8 mouse cellular contexts compared by ENCODE assay signal in the genomic region with DNA sequence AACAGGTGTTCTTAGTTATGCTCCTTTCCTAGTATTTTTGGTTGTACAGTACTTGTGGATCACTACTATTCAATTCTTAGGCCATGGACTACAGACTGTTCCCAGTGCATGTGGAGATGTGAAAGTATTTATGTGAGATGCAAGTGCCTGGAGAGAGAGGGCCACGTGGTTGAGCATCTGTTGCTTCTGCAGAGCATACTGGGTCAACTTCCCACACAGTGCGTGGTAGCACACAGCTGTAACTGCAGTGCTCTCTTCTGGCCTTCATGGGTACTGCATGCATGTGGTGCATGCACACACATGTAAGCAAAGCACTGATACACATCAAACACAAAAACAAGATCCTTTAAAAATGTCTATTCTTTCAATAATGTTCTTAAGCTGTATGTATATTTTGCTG. TPM values are rescaled to one million over a fixed set of nuclear protein-coding genes. Genes with fewer than 3 reads are reported as not detected.
DNase-seq lines count a peak whose midpoint lies in the region; ATAC-seq and TF ChIP-seq lines count a peak whose summit lies in the region.
"Had no signal": no experiment of that assay in that cellular context is flagged by ENCODE, and none has a peak within 500 bp of the region (broad histone marks: within the 10 kb centered on the region; RNA-seq: fewer than 3 reads in every experiment).

No protein-coding gene starts in this region.

- peak; percentile 89 for TF ChIP-seq CTCF in E14TG2a.4 (conservative IDR thresholded peaks at IDR 0.05; ENCODE audit: low read length)
- TF ChIP-seq CTCF in bone marrow, adult 2 months (IDR thresholded peaks at IDR 0.05; ENCODE audit: control insufficient read depth, insufficient read depth, low read length): peak; percentile 82

- WGBS in hindbrain, embryonic 11.5 days: 87% methylated on average over 2 of the region's 2 CpGs
- 81% methylated on average over 2 of the region's 2 CpGs for WGBS in hindbrain, embryonic 14.5 days
- WGBS in bone marrow, adult 2 months: 81% methylated on average over 2 of the region's 2 CpGs

- TF ChIP-seq POLR2A in bone marrow, adult 2 months (IDR thresholded peaks at IDR 0.05; ENCODE audit: borderline replicate concordance, control insufficient read depth, low read depth, low read length): no peak

- H3K9me3 ChIP-seq in hindbrain, embryonic 11.5 days (ENCODE audit: control insufficient read depth, low read length): no peaks in the 10 kb centered on the region
- no peaks in the 10 kb centered on the region for H3K9me3 ChIP-seq in hindbrain, embryonic 14.5 days (ENCODE audit: control insufficient read depth, low read length)
- H3K9me3 ChIP-seq in E14TG2a.4 (ENCODE audit: low read length): no peaks in the 10 kb centered on the region
- H3K9me3 ChIP-seq: heart, embryonic 15.5 days had no signal

- H3K27ac ChIP-seq in hindbrain, embryonic 11.5 days (ENCODE audit: low read depth, low read length): no peak overlapping the region
- H3K27ac ChIP-seq in hindbrain, embryonic 14.5 days: no peak overlapping the region
- H3K27ac ChIP-seq in bone marrow, adult 2 months (ENCODE audit: control insufficient read depth, insufficient read depth, low read depth, low read length, poor library complexity): no peak overlapping the region
- H3K27ac ChIP-seq: heart, embryonic 15.5 days had no signal

- intact Hi-C loops in gastrocnemius, postnatal 14 days (cut with DNase I; ENCODE audit: low total_unique reads): no loop called here

- ATAC-seq in hindbrain, embryonic 11.5 days (ENCODE audit: low FRiP score): no peak
- ATAC-seq in hindbrain, embryonic 14.5 days (ENCODE audit: low FRiP score): no peak; the same call in 1 of the 2 replicates

- DNase-seq in hindbrain, embryonic 11.5 days (ENCODE audit: low spot score): peak; percentile 41
- DNase-seq in hindbrain, embryonic 14.5 days (ENCODE audit: low spot score): no peak
- DNase-seq in gastrocnemius, postnatal 14 days: peak; percentile 16
- peak; percentile 10 to 17 for DNase-seq in lung, adult 18-20 months
- DNase-seq in thymus, postnatal 10 days (ENCODE audit: low spot score in 2 of 2): peak; percentile 9 to 34

- H3K27me3 ChIP-seq in hindbrain, embryonic 11.5 days (ENCODE audit: control insufficient read depth, insufficient read depth, low read length): no peaks in the 10 kb centered on the region
- no peaks in the 10 kb centered on the region for H3K27me3 ChIP-seq in hindbrain, embryonic 14.5 days (ENCODE audit: control insufficient read depth, insufficient read depth, low read length)
- no peaks in the 10 kb centered on the region for H3K27me3 ChIP-seq in E14TG2a.4 (ENCODE audit: insufficient read depth, low read length)
- H3K27me3 ChIP-seq: heart, embryonic 15.5 days had no signal

- H3K4me2 ChIP-seq in hindbrain, embryonic 11.5 days (replicated peaks; ENCODE audit: low read depth, low read length): no peak overlapping the region
- H3K4me2 ChIP-seq in hindbrain, embryonic 14.5 days (replicated peaks): no peak overlapping the region
- H3K4me2 ChIP-seq: heart, embryonic 15.5 days had no signal

- no peak overlapping the region for H3K4me3 ChIP-seq in hindbrain, embryonic 11.5 days (ENCODE audit: low read depth, low read length)
- no peak overlapping the region for H3K4me3 ChIP-seq in hindbrain, embryonic 14.5 days (replicated peaks; ENCODE audit: low read length)
- H3K4me3 ChIP-seq in E14TG2a.4 (replicated peaks; ENCODE audit: low read length): no peak overlapping the region
- no peak overlapping the region for H3K4me3 ChIP-seq in bone marrow, adult 2 months (replicated peaks; ENCODE audit: control insufficient read depth, low read depth, low read length)
- H3K4me3 ChIP-seq: heart, embryonic 15.5 days had no signal

- no peaks in the 10 kb centered on the region for H3K4me1 ChIP-seq in hindbrain, embryonic 11.5 days (replicated peaks; ENCODE audit: control insufficient read depth, insufficient read depth, low read length)
- no peaks in the 10 kb centered on the region for H3K4me1 ChIP-seq in hindbrain, embryonic 14.5 days (replicated peaks; ENCODE audit: control insufficient read depth, insufficient read depth, low read length)
- no peaks in the 10 kb centered on the region for H3K4me1 ChIP-seq in E14TG2a.4 (replicated peaks; ENCODE audit: low read depth, low read length)
- no peaks in the 10 kb centered on the region for H3K4me1 ChIP-seq in bone marrow, adult 2 months (ENCODE audit: control insufficient read depth, insufficient read depth, low read length)
- H3K4me1 ChIP-seq: heart, embryonic 15.5 days had no signal

- no peak overlapping the region for H3K9ac ChIP-seq in hindbrain, embryonic 11.5 days (ENCODE audit: low read depth, low read length)
- H3K9ac ChIP-seq in hindbrain, embryonic 14.5 days: no peak overlapping the region
- H3K9ac ChIP-seq: heart, embryonic 15.5 days had no signal

- H3K36me3 ChIP-seq in hindbrain, embryonic 11.5 days (ENCODE audit: control insufficient read depth, insufficient read depth, low read length): peaks cover 11% of the 10 kb centered on the region
- peaks cover 82% of the 10 kb centered on the region for H3K36me3 ChIP-seq in hindbrain, embryonic 14.5 days (replicated peaks; ENCODE audit: control insufficient read depth, insufficient read depth)
- H3K36me3 ChIP-seq in E14TG2a.4 (ENCODE audit: insufficient read depth, low read length): peaks cover 20% of the 10 kb centered on the region

RNA-seq across cellular contexts. Expression of gene Fbxl3, which starts 32.6 kb away (rescaled TPM):
- polyA plus RNA-seq in hindbrain, embryonic 11.5 days (2014; fragmentation: Nextera tagmentation; extraction: Ambion mirVana): 25.7 and 30.9 TPM in 2 replicates
- polyA plus RNA-seq in hindbrain, embryonic 14.5 days (2014; fragmentation: Nextera tagmentation; extraction: Ambion mirVana): 34.5 and 36.2 TPM in 2 replicates
- 26.6 and 36.3 TPM in 2 replicates for polyA plus RNA-seq in bone marrow, adult 2 months (2011; ENCODE audit: insufficient read depth, insufficient read length, low replicate concordance, missing spikeins)
- 10 to 100 TPM; 33.7 to 39.5 TPM for total RNA-seq in gastrocnemius, postnatal 14 days (2021)
